Mouse (Mus musculus) brain, embryonic 14.5 days (tissue): ENCODE data around the gene Maneal. TPM values are rescaled to one million over a fixed set of nuclear protein-coding genes. Genes with fewer than 3 reads are reported as not detected.

Experiments
- DNase-seq: peaks from one replicate; pipeline ENCODE4 v3.0.0-alpha.2; 2011; ENCODE audit warnings: low read depth
- CTCF ChIP-seq: fragments of 200-500 bp; IDR thresholded peaks from 2 replicates; pipeline ENCODE4 v1.5.1; 2012; ENCODE audit warnings: inconsistent platforms, mild to moderate bottlenecking, moderate library complexity, borderline replicate concordance; ENCODE audit not compliant: insufficient read depth, insufficient read length; ENCODE audit errors: extremely low read depth
- POLR2A ChIP-seq: fragments of 200-500 bp; IDR thresholded peaks from 2 replicates; pipeline ENCODE4 v1.6.1; 2012; ENCODE audit warnings: mild to moderate bottlenecking, inconsistent platforms, borderline replicate concordance; ENCODE audit not compliant: poor library complexity, insufficient read depth, insufficient read length, severe bottlenecking; ENCODE audit errors: extremely low read depth
- polyA plus RNA-seq: library from polyadenylated mRNA; depleted of rRNA; stranded (reverse); fragments of >200 nt; gene quantifications from 2 replicates; pipeline ENCODE4 v1.2.3, GENCODE M21; 2012; rRNA removed

The Maneal gene
- 48.8 and 50.3 TPM in 2 replicates for polyA plus RNA-seq

DNA sequence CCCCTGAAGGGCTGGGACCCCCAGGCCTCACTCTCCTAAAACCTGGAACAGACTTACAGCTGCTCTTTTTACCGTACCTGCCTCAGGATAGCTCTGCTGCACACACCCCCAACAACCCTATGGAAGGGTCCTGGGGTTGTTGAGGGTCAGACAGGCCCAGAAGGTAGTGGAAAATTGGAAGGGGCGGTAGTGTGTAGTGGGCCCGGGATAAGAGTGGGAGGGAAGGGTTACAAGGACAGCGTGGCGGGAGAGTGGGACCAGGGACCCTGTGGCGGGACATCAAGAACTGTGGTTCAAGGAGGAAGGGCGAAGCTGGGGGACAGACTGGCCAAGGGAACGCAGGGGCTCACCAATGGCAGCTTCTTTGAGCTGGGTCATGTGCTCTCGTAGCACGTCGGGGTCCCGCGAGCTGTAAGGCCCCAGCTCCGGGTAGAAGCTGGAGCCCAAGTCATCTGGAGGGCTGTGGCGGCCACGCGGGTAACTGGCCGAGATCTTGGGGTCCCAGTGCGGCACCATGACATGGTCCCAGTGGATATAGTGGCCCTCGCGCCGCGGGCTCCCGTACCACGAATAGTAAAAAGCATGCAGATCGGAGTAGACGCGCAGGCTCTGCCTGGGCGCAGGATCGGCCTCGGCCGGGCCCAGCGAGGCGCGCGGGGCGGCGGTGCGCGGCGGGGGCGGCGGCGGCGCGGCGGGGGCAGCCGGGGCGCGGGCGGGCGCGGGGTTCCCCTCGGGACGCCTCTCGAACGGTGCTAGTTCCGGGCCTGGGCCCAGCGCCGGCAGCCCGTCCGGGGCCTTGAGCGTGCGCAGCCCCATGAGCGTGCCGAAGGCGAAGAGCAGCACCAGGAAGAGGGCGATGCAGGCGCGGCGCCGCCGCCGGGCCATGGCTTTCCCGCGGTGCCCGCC is at the start of gene Maneal:
TSS of gene Maneal (minus strand) at position 889 of the 906 bp plus-strand sequence.
- DNase-seq, result peak; percentile 62
- no peak for TF ChIP-seq POLR2A
- no peak for TF ChIP-seq CTCF

DNA sequence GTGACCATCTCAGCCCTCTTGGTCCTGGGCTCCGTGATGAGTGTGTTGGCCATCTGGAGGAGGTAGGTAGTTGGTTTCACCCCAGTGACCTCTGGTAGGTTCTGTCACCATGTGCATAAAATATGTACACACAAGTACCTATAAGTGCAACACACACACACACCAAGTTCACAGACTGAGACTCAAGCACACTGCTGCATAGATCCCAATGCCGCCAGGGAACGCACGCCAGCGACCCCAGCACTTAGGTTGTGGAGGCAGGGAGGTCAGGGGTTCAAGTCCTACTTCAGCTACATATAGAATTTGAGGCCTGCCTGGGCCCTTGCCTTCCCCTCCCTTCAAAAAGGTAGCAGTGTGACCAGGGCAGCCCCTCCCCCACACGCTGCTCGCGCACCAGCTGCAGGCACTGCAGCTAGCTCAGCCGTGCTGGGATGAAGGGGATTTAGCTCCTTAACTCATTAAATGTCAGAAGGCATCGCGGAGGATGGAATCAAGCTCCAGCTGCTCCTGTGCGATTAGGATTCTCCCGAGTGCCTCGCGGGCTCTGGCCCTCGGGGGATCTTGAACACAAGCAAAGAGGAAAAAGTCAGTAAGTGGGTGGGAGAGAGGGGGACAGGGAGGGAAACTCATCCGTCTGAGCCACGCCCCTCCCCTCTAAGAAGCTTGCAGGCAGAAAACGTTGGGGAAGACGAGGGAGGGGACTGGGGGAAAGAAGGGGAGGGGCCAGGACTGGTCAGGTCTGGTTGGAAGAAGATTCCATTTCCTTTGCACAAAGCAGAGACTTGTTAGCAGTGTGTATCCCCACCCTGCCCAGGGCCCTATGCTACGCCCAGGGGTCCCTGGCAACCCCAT is 44.2 kb upstream of the Maneal start:
- DNase-seq, result peak; percentile 94
- TF ChIP-seq POLR2A (no peak), CTCF (no peak)

DNA sequence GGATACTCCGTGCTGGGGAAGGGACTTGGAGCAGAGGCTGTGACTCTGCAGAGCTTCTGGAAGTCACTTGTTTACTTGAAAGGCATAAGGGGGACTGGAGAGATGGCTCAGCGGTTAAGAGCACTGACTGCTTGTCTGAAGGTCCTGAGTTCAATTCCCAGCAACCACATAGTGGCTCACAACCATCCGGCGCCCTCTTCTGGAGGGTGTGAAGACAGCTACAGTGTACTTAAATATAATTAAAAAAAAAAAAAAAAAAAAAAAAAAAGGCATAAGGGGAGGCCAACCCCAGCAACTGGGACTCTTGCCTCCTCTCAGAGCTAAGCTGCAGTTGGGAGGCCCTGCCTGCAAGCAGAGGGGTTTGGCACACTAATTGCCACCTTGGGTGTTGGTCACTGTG is 43.4 kb upstream of the Maneal start:
- TF ChIP-seq CTCF (no peak), POLR2A (no peak)
- DNase-seq, result peak; percentile 17

DNA sequence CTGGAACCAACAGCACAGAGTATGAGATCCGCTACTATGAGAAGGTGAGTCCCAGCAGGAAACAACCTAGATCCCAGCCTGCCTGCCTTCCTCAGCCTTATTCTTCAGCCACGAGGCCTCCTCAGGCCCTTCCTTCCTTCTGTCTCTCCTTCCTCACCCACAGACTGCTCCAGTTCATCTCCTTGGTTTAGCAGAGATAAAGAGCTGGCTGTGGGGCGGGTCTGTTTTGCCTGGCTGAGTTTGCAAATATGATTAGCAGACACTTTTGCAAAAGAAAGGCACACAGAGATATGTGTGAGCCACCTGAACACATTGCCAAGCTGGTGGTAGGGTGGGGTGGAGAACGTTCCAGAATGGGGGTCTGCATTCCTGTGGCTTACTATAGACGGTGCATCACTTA is 37.9 kb upstream of the Maneal start:
- no peak for DNase-seq
- TF ChIP-seq CTCF (no peak), POLR2A (no peak)

DNA sequence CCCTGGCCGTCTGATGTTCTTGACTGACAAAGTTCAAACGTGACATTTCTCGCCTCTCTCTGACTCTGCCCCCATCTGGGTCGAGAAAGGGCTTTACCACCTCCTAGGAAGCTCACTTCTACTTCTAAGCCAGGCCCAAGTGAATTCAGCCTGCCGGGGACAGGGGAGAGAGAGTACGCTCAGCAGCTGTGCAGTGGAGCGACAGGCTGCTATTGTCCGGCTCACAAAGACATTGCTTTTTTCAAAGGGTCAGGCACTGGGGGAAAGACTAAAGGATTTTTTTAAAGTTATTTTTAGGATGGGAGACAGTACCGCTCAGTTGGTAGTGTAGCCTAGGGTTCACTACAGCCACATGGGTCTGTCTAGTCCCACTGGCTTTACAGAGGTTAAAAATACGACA is 36.5 kb upstream of the Maneal start:
- DNase-seq, result peak; percentile 49

DNA sequence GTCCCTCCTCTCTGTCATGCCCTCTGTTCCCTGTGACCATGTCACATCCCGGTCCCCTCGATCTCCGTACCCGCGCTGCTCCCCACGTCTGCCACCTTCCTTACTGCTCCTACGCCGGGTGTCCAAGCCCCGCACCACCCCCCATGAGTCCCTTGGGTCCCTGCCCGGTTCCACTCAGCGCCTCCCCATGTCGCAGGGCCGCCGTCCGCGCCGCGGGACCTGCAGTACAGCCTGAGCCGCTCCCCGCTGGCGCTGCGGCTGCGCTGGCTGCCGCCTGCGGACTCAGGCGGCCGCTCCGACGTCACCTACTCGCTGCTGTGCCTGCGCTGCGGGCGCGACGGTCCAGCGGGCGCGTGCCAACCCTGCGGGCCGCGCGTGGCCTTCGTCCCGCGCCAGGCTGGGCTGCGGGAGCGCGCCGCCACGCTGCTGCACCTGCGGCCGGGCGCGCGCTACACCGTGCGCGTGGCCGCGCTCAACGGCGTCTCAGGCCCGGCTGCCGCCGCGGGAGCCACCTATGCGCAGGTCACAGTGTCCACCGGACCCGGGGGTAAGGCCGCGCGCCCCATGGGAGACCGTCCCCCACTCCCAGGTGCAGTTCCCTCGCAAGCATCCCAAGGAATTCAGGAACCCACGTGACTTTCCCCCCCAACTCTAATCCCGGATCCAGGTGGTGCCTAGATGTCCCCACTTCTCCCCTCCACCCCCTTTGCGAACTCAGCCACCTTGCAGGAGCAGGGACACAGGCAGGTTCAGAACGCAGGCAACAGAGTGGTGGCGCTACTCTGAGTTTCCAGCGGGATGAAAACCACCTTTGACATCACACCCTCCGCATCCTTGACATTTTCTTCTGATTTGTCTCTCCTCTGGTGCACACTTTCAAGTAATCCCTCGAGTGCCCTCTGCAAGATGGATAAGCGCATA is 32.8 kb upstream of the Maneal start:
- peak; percentile 73 for DNase-seq
- TF ChIP-seq POLR2A, result no peak
- TF ChIP-seq CTCF, result no peak

More for the DNA sequence above, 36.5 kb upstream of the Maneal start:
- TF ChIP-seq POLR2A, result no peak
- no peak for TF ChIP-seq CTCF

DNA sequence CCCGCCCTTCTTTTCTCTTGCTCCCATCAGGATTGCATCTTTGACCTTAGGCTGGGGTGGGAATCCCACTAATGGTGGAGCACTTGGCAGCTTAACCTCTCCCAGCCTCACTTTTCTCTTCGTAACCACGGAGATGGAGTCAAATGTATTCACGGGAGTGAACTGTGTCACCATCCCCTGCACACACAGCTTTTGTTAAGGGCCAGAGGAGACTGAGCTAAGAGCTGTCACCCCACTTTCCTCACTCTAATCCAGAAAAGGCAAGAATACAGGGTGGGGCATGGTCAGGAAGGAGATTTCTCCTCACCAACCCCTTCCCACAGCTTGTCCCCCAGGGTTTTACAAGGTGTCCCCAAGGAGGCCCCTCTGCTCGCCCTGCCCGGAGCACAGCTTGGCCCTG is 31.8 kb upstream of the Maneal start:
- peak; percentile 19 for DNase-seq
- TF ChIP-seq POLR2A (no peak), CTCF (no peak)

DNA sequence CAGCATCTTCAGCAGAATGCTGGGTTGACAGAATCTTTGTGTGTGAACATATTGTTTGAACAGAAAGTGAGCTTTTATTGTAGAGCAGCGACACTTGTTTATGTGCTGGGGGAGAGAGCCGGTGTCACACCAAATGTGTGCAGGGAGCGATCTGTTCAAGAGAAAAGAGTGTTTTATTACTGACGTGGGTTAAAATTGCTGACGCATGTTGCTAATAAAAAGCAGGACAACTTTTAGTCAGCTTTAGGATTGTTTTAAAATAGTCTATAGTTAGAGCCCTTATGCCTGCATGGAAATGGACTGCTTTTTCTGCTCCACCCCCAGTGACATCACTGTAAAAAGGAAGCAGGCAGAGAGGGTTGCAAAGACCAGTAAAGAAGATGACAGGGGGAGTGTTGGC is 28.9 kb upstream of the Maneal start:
- TF ChIP-seq CTCF (no peak), POLR2A (no peak)
- DNase-seq, result no peak

DNA sequence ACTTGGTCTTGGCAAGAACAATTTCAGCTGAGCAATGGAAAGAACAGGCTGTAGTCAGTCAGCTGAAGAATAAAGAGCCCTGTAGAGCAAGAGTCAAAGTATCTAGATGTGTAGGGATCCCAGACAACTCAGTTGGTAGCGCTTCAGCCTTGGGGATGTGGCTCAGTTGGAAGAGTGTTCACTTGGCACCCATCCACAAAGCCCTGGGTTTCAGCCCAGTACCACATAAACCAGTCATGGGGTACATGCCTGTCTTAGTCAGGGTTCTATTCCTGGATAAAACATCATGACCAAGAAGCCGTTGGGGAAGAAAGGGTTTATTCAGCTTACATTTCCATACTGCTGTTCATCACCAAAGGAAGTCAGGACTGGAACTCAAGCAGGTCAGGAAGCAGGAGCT is 28.0 kb upstream of the Maneal start:
- DNase-seq, result no peak
- TF ChIP-seq CTCF (no peak), POLR2A (no peak)

DNA sequence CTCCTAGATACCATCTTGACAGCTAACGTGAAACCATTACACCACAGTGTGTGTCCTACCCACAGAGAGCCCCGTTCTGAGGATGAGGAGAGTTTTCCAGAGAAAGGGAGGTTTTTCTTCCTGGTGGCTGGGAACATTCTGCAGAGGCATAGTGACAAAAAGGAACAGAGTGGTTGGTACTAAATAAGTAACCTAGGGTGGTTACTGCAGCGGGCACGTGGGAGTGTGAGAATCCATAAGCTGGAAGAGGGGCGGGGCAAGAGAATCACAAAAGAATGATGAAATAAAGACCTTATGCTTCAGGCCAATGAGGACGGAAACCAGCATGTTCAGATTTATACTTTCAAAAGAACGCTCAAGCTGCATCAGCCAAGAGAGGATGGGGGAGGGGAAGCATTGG is 26.7 kb upstream of the Maneal start:
- DNase-seq, result no peak
- TF ChIP-seq CTCF, result no peak
- no peak for TF ChIP-seq POLR2A

DNA sequence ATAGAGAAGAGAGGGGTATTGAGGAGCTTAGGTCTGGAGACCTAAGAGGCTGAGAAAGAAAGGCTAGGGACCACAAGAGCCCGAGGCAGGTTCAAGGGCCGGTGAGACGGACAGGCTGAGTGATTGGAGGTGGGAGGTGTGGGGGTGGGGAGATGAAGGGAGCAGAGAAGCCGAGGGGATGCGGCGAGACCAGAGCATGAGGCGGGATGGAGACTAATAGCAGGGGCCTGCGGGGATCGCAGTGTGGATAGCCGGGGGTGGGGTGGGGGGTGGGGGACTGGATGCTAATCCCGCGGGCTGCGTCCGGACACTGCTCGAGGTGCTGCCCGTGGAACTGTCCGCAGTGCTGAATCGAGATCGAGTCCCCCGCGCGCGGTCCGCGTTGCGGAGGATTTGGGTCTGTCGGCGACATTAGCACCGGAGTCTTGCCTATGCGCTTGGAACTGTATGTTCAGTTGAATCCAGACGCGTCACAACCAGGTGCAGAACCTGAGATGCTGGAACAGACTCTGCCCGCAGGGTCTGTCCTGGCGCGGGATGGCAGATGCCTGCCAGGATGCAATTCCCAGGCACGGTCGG is 20.3 kb upstream of the Maneal start:
- no peak for DNase-seq
- no peak for TF ChIP-seq POLR2A

DNA sequence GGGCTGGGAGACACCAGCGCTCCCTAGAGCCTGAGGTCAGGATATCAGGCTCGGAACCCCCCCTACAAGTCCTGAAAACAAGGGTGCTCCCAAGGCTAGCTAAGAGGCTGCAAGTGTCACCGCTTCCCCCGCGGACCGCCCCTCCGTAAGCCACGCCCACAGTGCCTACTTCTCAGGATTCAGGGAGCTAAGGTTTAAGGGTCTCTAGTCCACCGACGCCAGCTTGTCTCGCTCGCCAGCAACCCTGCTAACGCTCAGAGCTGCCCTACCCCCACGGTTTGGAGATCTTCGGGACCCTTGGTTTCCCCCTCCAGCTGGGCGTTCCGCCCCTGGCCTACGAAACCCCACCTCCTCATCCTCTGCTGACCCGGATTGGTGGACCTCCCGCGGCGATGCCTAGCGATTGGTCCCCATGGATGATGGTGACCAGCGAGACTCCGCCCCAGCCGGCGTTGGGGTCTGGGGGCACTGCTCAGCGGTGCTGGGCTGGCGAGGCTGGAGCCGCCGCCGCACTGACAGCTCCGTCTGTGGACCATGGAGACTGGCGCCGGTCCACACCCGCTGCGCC is 19.5 kb upstream of the Maneal start:
- TF ChIP-seq POLR2A (peak; percentile 68; the same call in 1 of the 2 replicates), CTCF (no peak)
- DNase-seq, result peak; percentile 96
